Mouse (Mus musculus): ENCODE data around the gene Tfpi2. TPM values are rescaled to one million over a fixed set of nuclear protein-coding genes. Genes with fewer than 3 reads are reported as not detected.
A peak's percentile ranks its signal among the peaks of the same experiment; 100 is the strongest.

Gene Tfpi2
- total RNA-seq (2015): 2.7 and 3.3 TPM in 2 replicates
- total RNA-seq (2017): 0.57 and 1.4 TPM in 2 replicates

GRCm38 (mm10) chr6:3988750-3989149 lies at the start of gene Tfpi2:
Gene Tfpi2 (minus strand): TSS chr6:3988919.
- no peak for ATAC-seq (replicated peaks; ENCODE audit: poor library complexity)

GRCm38 (mm10) chr6:4030956-4031355 lies 42.2 kb upstream of the Tfpi2 start:
- ATAC-seq (replicated peaks; ENCODE audit: poor library complexity): no peak

- ATAC-seq (replicated peaks; ENCODE audit: poor library complexity): peak; percentile 57
Measured at GRCm38 (mm10) chr6:4026367-4026766, 37.6 kb upstream of the Tfpi2 start.

- no peak for ATAC-seq (replicated peaks; ENCODE audit: poor library complexity)
Measured at GRCm38 (mm10) chr6:4022645-4023044, 33.9 kb upstream of the Tfpi2 start.

GRCm38 (mm10) chr6:4009548-4009947 lies 20.8 kb upstream of the Tfpi2 start:
- ATAC-seq (replicated peaks; ENCODE audit: poor library complexity): no peak

- ATAC-seq (replicated peaks; ENCODE audit: poor library complexity): no peak
Measured at GRCm38 (mm10) chr6:4008501-4009040, 19.9 kb upstream of the Tfpi2 start.

- ATAC-seq (replicated peaks; ENCODE audit: poor library complexity): no peak
Measured at GRCm38 (mm10) chr6:4004808-4005207, 16.1 kb upstream of the Tfpi2 start.

GRCm38 (mm10) chr6:4003890-4004306 lies 15.2 kb upstream of the Tfpi2 start, which contains the start of gene Gng11:
Gene Gng11 (plus strand): TSS chr6:4003904.
- ATAC-seq (replicated peaks; ENCODE audit: poor library complexity): peak; percentile 71

- ATAC-seq (replicated peaks; ENCODE audit: poor library complexity): peak; percentile 18
Measured at GRCm38 (mm10) chr6:4003445-4003844, 14.7 kb upstream of the Tfpi2 start.

- ATAC-seq (replicated peaks; ENCODE audit: poor library complexity): peak; percentile 86
Measured at GRCm38 (mm10) chr6:4000716-4001115, 12.0 kb upstream of the Tfpi2 start.

- ATAC-seq (replicated peaks; ENCODE audit: poor library complexity): no peak
Measured at GRCm38 (mm10) chr6:3999296-3999695, 10.6 kb upstream of the Tfpi2 start.

GRCm38 (mm10) chr6:3998089-3998488 lies 9.4 kb upstream of the Tfpi2 start:
- no peak for ATAC-seq (replicated peaks; ENCODE audit: poor library complexity)

- ATAC-seq (replicated peaks; ENCODE audit: poor library complexity): no peak
Measured at GRCm38 (mm10) chr6:3993492-3993891, 4.8 kb upstream of the Tfpi2 start, which contains the start of gene Gngt1. Gene Gngt1 (plus strand): TSS chr6:3993792.

- ATAC-seq (replicated peaks; ENCODE audit: poor library complexity): no peak
Measured at GRCm38 (mm10) chr6:3982661-3983284, 5.9 kb downstream of the Tfpi2 start.

GRCm38 (mm10) chr6:3973679-3974078 lies 15.0 kb downstream of the Tfpi2 start:
- ATAC-seq (replicated peaks; ENCODE audit: poor library complexity): peak; percentile 98

- ATAC-seq (replicated peaks; ENCODE audit: poor library complexity): peak; percentile 90
Measured at GRCm38 (mm10) chr6:3967676-3968626, 20.8 kb downstream of the Tfpi2 start.

- no peak for ATAC-seq (replicated peaks; ENCODE audit: poor library complexity)
Measured at GRCm38 (mm10) chr6:3954969-3955368, 33.8 kb downstream of the Tfpi2 start.

GRCm38 (mm10) chr6:3936140-3936714 lies 52.5 kb downstream of the Tfpi2 start:
- no peak for ATAC-seq (replicated peaks; ENCODE audit: poor library complexity)

- ATAC-seq (replicated peaks; ENCODE audit: poor library complexity): no peak
Measured at GRCm38 (mm10) chr6:3935606-3936005, 53.1 kb downstream of the Tfpi2 start.

GRCm38 (mm10) chr6:3935048-3935447 lies 53.7 kb downstream of the Tfpi2 start:
- ATAC-seq (replicated peaks; ENCODE audit: poor library complexity): no peak

- peak; percentile 68 for ATAC-seq (replicated peaks; ENCODE audit: poor library complexity)
Measured at GRCm38 (mm10) chr6:3926140-3926539, 62.6 kb downstream of the Tfpi2 start.

All from megakaryocyte progenitor cell, adult 5-6 weeks (primary cell).